Mouse (Mus musculus): ENCODE results near the gene Mapk12.

- peak; percentile 30 for TF ChIP-seq CTCF (IDR thresholded peaks at IDR 0.05; ENCODE audit: low read depth, low read length)
- no peak for TF ChIP-seq POLR2A (IDR thresholded peaks at IDR 0.05; ENCODE audit: borderline replicate concordance, low read depth, low read length)
These were observed 41.2 kb upstream of the Mapk12 start for GRCm38 (mm10) chr15:89181561-89182270.

Measured in bone marrow macrophage, adult 2 months (primary cell).